Mouse (Mus musculus) layer of hippocampus, adult 8-10 months (tissue): ENCODE results near the gene Map3k13. TPM values are rescaled to one million over a fixed set of nuclear protein-coding genes. Genes with fewer than 3 reads are reported as not detected.

ENCODE experiments used
- DNase-seq, 2 experiments: peaks; one replicate each; pipeline ENCODE4 v3.0.0; 2022; ENCODE audit warnings: low spot score in 2 of 2
- total RNA-seq, 4 experiments: library from RNA; stranded (reverse); gene quantifications; 2 replicates each; pipeline ENCODE4 v1.2.4; 2022

The Map3k13 gene
- total RNA-seq, 4 experiments from 2014 or later, result 11.4 to 17.8 (median 15.0) TPM

GRCm38 (mm10) chr16:21848847-21849246, 54.7 kb downstream of the Map3k13 start:
- DNase-seq, result no peak

DNA sequence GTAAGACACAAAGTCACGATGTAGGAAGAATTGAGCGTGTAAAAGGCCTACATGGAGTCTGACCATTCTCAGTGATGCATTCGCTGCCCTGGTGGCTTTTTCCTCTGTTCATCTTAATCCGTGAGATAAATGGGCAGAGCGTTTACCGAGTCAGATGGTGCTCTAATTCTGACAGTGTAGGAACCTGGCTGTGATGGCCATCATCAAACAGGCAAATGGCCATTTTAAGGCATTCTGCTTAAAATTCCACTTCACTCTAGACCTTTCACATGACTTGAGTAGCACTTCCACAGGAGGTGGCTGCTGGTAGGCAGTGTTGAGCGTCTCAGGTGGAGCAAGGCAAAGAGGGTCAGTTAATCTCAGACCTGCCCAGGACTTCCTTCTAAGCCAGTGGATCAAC, 58.2 kb downstream of the Map3k13 start:
- no peak for DNase-seq

- peak in 1 of 2 experiments; percentile 48 for DNase-seq
These were observed 59.3 kb downstream of the Map3k13 start for GRCm38 (mm10) chr16:21853446-21853941.

DNA sequence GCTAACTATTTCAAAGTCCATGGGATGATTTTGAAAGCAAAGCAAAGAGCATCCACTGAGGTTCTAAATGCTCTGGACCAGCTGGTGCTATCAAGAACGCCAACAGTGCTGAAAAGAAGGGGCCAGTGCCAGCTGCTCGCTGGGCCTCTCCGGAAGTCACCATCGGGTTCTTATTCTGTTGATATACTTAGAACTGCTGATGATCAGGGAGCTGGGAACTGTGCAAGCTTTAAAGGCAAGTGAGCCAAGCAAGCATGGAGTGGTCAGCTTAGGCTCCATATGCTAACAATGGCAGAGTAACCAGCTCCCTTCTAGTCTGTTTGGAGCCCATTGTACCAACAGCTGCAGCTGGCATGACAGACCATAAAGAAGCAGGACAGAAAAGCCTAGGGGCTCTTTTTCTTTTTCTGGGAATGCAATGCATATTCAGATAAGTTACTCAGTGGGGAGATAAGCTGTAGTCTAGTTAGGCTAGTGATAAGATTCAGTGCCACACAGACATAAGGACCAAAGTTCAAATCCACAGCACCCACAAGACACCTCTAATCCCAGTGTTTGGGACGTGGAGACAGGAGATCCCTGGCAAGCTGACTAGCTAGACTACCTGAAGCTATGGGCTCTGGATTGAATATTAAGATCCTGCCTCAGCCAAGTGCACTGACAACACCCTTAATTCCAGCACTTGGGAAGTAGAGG, 60.6 kb downstream of the Map3k13 start:
- DNase-seq, result peak in 1 of 2 experiments; percentile 29

DNA sequence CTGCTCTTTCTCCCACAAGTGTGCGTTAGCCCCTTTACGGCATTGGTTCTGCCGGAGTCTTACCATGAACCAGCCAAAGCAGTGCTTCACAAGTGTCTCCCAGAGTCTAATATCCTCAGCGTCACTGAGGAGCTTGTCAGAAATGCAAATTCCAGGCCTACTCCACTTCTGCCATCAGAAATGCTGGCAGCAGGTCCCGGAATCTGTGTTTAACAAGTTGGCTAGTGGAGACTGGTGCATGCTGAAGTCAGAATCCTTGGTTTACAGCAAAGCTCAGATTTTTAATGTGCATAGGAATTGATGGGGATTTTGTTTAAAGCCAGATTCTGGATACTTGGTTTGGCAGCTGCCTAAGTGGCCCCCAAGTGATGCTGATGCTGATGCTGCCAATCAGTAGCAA, 62.0 kb downstream of the Map3k13 start:
- DNase-seq, result peak; percentile 39 to 43

DNA sequence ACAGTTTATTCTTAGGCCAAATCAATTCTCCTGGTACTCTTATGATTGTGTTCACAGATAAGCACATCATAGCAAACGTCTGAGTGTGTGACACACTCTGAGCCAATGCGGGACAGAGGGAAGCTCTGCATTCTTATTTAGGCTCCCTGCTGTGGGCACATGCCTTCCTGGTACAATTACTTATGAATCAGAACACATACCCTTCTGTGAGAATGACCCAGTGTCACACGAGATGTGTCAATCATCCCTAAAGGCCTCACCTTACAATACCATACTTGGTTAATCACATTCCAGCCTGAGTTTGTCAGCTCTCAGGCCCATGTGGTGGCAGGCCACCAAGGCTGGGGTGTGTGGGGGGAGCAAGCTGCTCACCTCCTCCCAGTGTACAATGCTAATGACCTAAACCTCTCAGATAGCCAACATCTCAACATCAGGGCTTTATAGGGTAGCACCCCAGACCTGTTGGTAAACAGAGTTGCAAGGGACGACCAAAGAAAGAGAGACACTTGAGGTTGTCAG, 63.0 kb downstream of the Map3k13 start:
- DNase-seq, result no peak

DNA sequence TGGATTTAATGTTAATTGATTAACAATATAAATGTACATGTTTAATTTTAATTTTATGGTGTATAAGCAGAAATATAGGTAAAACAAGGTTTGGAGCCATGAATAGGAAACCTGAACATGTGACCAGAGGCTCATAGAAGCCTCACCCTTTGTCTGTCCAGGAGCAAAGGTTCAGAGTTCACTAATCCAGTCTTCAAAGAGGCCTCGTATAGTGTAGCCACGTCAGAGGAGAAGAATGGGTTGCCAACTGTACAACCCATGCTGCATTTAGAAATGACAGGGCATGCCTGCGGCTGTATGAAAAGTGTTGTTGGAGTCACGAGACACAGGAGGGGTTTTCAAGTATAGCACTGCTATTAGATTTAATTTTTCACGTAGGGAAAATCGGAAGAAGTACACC, 64.0 kb downstream of the Map3k13 start:
- no peak for DNase-seq

DNA sequence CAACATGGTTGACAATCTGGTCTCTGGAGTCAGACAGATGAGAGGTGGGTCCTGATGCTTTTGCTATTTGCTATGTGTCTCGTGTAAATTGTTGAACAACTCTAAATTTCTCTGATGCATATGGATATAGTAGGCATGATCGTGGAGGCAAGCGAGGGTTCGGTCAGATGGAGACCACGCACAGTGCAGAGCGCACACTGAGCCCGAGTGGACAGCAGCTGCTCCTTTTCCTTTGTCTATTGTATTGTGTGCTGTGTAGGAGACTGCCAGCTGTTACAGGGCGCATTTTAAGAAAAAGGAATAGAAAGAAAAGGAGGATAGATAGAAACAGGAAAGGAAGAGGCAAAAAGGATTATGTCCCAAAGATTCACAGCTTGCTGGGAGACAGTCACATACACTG, 64.7 kb downstream of the Map3k13 start:
- DNase-seq, result no peak

DNA sequence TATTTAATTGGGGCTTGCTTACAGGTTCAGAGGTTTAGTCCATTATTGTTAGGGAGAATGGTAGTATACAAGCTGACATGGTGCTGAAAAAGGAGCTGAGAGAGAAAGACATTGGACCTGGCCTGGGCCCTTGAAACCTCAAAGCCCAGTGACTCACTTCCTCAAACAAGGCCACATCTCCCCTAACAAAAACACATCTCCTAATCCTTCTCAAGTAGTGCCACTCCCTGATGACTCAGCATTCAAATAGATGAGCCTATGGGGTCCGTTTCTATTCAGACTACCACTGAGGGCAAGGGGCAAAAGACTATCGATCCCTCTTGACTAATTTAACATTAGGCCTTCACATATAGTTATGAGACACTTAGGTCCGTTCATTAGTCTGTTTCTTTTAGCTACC, 68.3 kb downstream of the Map3k13 start:
- DNase-seq, result no peak

GRCm38 (mm10) chr16:21865250-21865982, 71.3 kb downstream of the Map3k13 start:
- DNase-seq, result peak in 1 of 2 experiments; percentile 29

- DNase-seq, result no peak
These were observed 71.9 kb downstream of the Map3k13 start for GRCm38 (mm10) chr16:21865983-21866575.

- DNase-seq, result no peak
These were observed 73.6 kb downstream of the Map3k13 start for GRCm38 (mm10) chr16:21867727-21868126.

- no peak for DNase-seq
These were observed 74.5 kb downstream of the Map3k13 start for GRCm38 (mm10) chr16:21868651-21869050.

- no peak for DNase-seq
These were observed 75.7 kb downstream of the Map3k13 start for GRCm38 (mm10) chr16:21869879-21870278.

DNA sequence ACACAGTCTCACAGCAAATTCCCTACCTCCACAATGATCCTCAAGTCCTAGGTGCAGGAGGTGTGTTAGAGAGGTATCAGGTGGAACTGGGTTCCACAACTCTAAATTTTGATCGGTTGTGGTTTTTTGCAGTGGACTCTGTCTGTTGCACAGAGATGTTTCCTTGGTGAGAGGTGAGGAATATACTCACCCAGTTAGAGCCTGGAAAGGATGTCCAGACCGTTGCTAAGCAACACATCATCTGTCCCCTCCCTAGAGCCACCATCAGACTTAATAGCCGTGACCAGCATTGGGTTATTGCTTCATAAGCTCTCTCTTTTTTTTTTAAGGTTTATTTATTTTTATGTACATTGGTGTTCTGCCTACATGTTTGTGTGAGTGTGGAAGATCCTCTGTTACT, 83.6 kb downstream of the Map3k13 start:
- no peak for DNase-seq

GRCm38 (mm10) chr16:21878834-21879233, 84.7 kb downstream of the Map3k13 start:
- no peak for DNase-seq

DNA sequence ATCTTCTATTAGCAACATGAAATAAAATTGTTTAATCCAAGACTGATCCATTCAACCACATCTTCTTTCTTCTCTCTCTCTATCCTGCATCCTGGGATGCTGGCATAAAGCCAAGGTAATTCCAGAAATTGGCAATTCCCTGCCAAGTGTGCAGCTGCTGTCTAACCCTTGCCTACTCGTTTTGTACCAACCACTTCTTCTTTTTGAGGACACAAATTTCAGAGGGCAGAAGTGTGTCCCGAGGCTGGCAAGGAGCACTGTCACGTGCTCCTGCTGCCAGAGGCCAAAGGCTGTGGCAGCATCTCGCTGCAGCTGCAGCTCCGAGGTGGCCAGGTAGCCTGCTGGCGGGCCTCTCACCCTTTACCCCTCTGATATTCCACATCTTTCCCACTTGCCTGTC, 87.0 kb downstream of the Map3k13 start:
- peak in 1 of 2 experiments; percentile 18 for DNase-seq

DNA sequence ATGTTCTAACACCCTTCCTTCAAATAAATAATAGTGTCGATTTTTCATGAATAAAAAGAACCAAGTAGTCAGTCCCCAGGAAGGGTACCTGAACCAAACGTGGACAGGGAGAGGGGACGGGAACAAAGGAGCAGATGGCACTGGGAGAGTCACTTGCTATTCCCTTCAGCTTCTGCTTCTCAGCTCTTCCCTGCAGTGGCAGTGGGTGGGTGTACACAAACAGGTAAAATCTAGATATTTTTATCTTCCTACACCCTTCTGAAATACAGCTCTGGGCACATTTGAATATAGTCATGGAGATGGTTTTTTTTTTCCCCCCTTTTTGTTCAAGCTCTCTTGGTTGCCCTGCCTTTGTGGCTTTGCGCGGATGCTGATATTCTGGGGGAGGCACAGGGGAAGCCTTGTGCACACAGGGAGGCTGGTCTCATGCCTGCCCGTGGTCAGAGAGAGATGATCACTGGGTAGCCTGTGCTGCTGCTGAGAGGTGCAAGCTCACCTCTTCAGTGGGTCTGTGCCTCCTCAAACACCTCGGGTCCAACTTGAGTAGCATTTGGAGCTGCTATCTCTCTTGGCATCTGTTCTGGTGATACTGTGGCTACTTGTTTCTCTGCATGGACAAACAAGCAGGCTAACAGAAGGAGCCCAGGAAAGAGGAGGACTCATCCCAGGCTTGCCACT, 87.6 kb downstream of the Map3k13 start:
- DNase-seq, result no peak

GRCm38 (mm10) chr16:21887601-21888000, 93.5 kb downstream of the Map3k13 start:
- no peak for DNase-seq

- no peak for DNase-seq
These were observed 99.7 kb downstream of the Map3k13 start for GRCm38 (mm10) chr16:21893890-21894289.

GRCm38 (mm10) chr16:21901286-21901685, 107.1 kb downstream of the Map3k13 start:
- DNase-seq, result no peak
